Mouse (Mus musculus) embryonic fibroblast, embryonic 13.5 days (primary cell): Measurements from ENCODE around the gene Zmynd10. TPM values are rescaled to one million over a fixed set of nuclear protein-coding genes. Genes with fewer than 3 reads are reported as not detected.

ENCODE experiments used
- H3K27ac ChIP-seq: 2 replicates; pipeline ENCODE4 v1.5.1; 2012; ENCODE audit warnings: low read length, control low read depth, inconsistent platforms; ENCODE audit not compliant: insufficient read depth
- H3K4me1 ChIP-seq: 2 replicates; pipeline ENCODE4 v1.6.1; 2011; ENCODE audit warnings: low read length; ENCODE audit not compliant: control insufficient read depth, insufficient read depth
- H3K4me3 ChIP-seq: 2 replicates; pipeline ENCODE4 v1.5.1; 2011; ENCODE audit warnings: mild to moderate bottlenecking, control low read depth, low read length; ENCODE audit not compliant: insufficient read depth
- CTCF ChIP-seq: IDR thresholded peaks from 2 replicates; pipeline ENCODE4 v1.5.1; 2011; ENCODE audit warnings: mild to moderate bottlenecking, control low read depth, low read length, moderate library complexity, borderline replicate concordance; ENCODE audit not compliant: insufficient read depth
- POLR2A ChIP-seq: IDR thresholded peaks from 2 replicates; pipeline ENCODE4 v1.6.1; 2011; ENCODE audit warnings: low read depth, mild to moderate bottlenecking, control low read depth, low read length, moderate library complexity
- polyA plus RNA-seq: library from polyadenylated mRNA; stranded (reverse); fragments of >200 nt; gene quantifications from 2 replicates; pipeline ENCODE4 v1.2.4, GENCODE M21; 2011; ENCODE audit warnings: low read depth; ENCODE audit not compliant: missing spikeins, insufficient read length

Gene Zmynd10
- polyA plus RNA-seq, 1 experiment = 0.79 TPM

GRCm38 (mm10) chr9:107547957-107548356 is 859 bp downstream of the Zmynd10 start:
- TF ChIP-seq CTCF = no peak
- TF ChIP-seq POLR2A = no peak
- Histone ChIP-seq H3K4me3 (no peak overlapping the region), H3K4me1 (peaks cover 5% of the 10 kb centered on the region; the same call in 1 of the 2 replicates), H3K27ac (no peak overlapping the region)

GRCm38 (mm10) chr9:107548820-107549219 is 1.7 kb downstream of the Zmynd10 start:
- TF ChIP-seq POLR2A (no peak), CTCF (no peak)
- peaks cover 5% of the 10 kb centered on the region; the same call in 1 of the 2 replicates for H3K4me1 ChIP-seq
- no peak overlapping the region for H3K4me3 ChIP-seq
- H3K27ac ChIP-seq = no peak overlapping the region

GRCm38 (mm10) chr9:107549297-107550074 is 2.4 kb downstream of the Zmynd10 start:
- TF ChIP-seq CTCF (no peak), POLR2A (no peak)
- no peak overlapping the region for H3K4me3 ChIP-seq
- peaks cover 5% of the 10 kb centered on the region; the same call in 1 of the 2 replicates for H3K4me1 ChIP-seq
- no peak overlapping the region for H3K27ac ChIP-seq

- H3K27ac ChIP-seq = no peak overlapping the region
- H3K4me3 ChIP-seq = no peak overlapping the region
- TF ChIP-seq CTCF (no peak), POLR2A (no peak)
- H3K4me1 ChIP-seq = peaks cover 5% of the 10 kb centered on the region; the same call in 1 of the 2 replicates
Observed at GRCm38 (mm10) chr9:107550491-107551116, 3.5 kb downstream of the Zmynd10 start.

- Histone ChIP-seq H3K4me3 (peak within 1 kb of the TSS; percentile 62), H3K27ac (peak within 1 kb of the TSS; percentile 27), H3K4me1 (peaks cover 5% of the 10 kb centered on the region; the same call in 1 of the 2 replicates)
- TF ChIP-seq POLR2A (peak; percentile 83), CTCF (no peak)
Observed at GRCm38 (mm10) chr9:107551117-107551889, 4.2 kb downstream of the Zmynd10 start, which contains the start of gene Rassf1. Gene Rassf1, plus strand, starts transcription at chr9:107551555.

GRCm38 (mm10) chr9:107551890-107552355 is 4.8 kb downstream of the Zmynd10 start:
- TF ChIP-seq POLR2A (peak; percentile 72), CTCF (no peak)
- H3K27ac ChIP-seq = peak overlapping the region; percentile 27

GRCm38 (mm10) chr9:107552690-107553393 is 5.7 kb downstream of the Zmynd10 start:
- H3K4me1 ChIP-seq = peaks cover 12% of the 10 kb centered on the region
- peak overlapping the region; percentile 62 for H3K4me3 ChIP-seq
- no peak for TF ChIP-seq POLR2A
- no peak overlapping the region for H3K27ac ChIP-seq

More at GRCm38 (mm10) chr9:107551890-107552355, 4.8 kb downstream of the Zmynd10 start:
- Histone ChIP-seq H3K4me3 (peak overlapping the region; percentile 62), H3K4me1 (peaks cover 5% of the 10 kb centered on the region; the same call in 1 of the 2 replicates)

GRCm38 (mm10) chr9:107553541-107554318 is 6.6 kb downstream of the Zmynd10 start:
- H3K4me1 ChIP-seq = peaks cover 12% of the 10 kb centered on the region
- TF ChIP-seq CTCF (no peak), POLR2A (no peak)
- peak overlapping the region; percentile 55 for H3K27ac ChIP-seq
- H3K4me3 ChIP-seq = peak overlapping the region; percentile 62
